Mouse (Mus musculus): ENCODE measurements around the gene Itgb4.

DNA sequence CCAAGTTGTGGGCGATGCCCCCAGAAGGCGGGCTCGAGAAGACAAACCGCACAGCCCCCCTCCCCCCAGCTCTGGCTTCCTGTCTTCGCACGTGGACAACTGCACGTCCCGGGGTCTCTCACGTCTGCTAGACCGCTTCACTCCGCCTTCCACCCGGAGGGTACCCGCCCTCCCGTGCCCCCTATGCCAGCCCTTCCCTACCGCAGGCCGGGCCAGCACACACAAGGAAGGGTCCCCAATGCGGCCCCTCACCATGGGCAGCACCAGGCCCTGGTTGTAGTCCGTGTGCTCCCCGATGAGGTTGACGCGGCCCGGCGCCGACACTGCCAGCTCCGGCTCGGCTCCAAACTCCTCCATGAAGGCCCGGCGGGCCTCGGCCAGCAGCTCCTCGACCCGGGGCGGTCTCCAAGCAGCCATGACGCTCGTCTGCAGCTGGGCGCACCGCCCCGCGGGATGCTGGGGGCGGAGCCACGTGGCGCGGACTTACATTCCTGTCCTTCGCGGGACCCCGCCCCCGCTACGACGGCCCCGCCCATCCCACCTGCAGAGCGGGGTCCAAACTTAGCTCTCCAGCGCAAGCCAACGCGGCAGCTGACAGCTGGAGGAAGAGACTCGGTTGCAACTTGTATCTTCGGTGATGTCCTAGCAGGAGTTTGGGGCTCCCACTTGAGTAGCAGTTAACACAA is 37.9 kb downstream of the Itgb4 start, which contains the start of gene Galk1:
- TF ChIP-seq POLR2A (IDR thresholded peaks at IDR 0.05; ENCODE audit: insufficient read length, low read depth) (peak; percentile 88), MYOG (IDR thresholded peaks at IDR 0.05; ENCODE audit: control insufficient read depth in 1 of 3, insufficient read depth in 1 of 3, insufficient read length in 2 of 3, low read depth in 2 of 3) (peak in 2 of 3 experiments; percentile 15 to 55), USF1 (IDR thresholded peaks at IDR 0.05; ENCODE audit: low read depth) (peak; percentile 61), SRF (IDR thresholded peaks at IDR 0.05; ENCODE audit: control insufficient read depth, insufficient read length, low read depth) (no peak), REST (IDR thresholded peaks at IDR 0.05; ENCODE audit: insufficient read depth, insufficient read length) (no peak), TCF12 (IDR thresholded peaks at IDR 0.05; ENCODE audit: insufficient read depth, poor library complexity, severe bottlenecking) (no peak), MYOD1 (IDR thresholded peaks at IDR 0.05; ENCODE audit: control insufficient read depth in 1 of 3, insufficient read length in 2 of 3, low read depth in 2 of 3) (peak in 2 of 3 experiments; percentile 58 to 79), CEBPB (IDR thresholded peaks at IDR 0.05; ENCODE audit: insufficient read depth, poor library complexity, severe bottlenecking) (no peak), E2F4 (IDR thresholded peaks at IDR 0.05; ENCODE audit: insufficient read depth) (no peak), TCF3 (IDR thresholded peaks at IDR 0.05; ENCODE audit: insufficient read length, low read depth) (no peak)

Data from myocyte (in vitro differentiated cells).